Mouse (Mus musculus) c-Kit-positive CD71-positive TER-119-negative erythroid progenitor cells, embryonic 14.5 days (primary cell): Measurements from ENCODE around the gene Ints12.

Experiments
- DNase-seq: peaks from one replicate; pipeline ENCODE4 v3.0.0-alpha.2; 2013; ENCODE audit warnings: low read depth

Ints12 gene

DNA sequence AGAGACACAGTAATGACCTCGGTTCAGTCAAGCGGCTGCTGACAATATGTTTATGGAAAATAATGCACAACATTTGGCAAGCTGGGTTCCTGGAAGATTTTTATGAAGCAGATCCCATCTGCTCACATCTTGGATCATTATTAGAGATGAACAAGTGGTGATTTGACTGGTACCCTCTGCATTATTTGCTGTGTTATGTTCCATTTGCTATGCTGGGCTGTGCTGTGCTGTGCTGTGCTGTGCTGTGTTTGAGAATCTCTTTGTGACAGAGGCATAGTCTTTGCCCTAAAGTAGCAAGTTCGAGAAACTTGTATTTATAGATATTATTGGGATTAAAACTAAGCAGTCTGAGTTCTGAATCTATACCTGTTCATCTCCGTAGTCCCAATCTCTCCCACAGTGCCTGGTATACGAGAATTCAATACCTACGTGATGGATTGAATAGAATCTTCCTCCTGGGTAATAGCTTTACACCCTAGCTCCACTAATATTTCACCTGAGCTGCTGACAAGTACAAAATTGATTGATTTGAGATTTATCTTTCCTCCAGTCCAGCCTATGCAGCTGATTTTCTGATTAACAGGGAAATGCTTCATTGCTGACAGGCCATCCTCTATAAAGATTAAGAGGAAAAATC, 53.0 kb downstream of the Ints12 start:
- no peak for DNase-seq

DNA sequence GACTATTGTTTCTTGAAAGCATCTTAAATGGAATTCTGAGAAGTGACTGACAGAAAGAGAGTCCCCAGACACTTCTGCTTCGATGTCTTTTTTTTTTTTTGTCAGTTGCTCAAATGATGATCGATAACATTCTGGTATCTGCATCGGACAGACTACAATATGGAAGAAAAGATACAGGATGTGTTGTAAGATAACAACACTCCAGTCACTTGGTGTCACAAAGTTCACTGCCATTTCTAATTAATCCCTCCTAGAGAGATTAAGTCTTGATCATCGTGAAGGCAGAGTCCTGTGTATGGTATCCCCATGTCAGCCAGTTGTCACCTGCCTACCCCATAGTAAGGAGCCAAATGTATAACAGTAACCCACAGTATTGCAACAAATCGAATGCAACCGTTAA, 60.0 kb downstream of the Ints12 start:
- peak; percentile 16 for DNase-seq

DNA sequence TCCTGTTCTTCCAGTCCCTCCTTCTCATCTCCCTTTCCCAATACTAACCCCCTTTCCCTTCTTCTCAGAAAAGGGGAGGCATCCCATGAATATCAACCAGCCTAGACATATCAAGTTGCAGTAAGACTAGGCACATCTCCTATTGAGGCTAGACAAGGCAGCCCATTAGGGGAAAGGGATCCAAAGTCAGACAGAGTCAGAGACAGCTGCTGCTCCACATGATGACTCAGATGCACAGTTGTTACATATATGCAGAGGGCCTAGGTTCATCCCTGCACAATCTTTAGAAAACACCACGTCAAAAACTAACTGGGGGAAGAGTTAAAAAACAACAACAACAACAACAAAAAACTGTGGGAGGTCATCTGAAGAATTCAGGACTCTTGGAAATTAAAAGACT, 61.2 kb downstream of the Ints12 start:
- DNase-seq: no peak

DNA sequence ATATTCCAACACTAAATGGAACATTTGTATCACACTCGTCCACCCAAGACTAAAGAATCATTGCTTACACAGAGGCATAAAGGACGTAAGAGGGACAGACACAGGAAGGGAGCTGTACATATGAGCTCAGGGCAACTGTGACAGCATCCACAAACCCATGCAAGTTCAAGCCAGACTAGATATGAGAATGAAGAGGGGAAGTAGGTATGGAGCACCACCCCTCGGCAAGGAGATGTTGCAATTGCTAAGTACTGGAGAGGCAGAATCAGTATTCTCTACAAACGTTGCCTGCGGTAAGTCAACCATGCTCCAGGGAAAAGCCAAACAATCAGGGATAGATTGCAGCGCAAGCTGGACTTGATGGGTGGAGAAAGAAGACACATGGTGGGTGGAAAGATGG, 62.0 kb downstream of the Ints12 start:
- DNase-seq: no peak

DNA sequence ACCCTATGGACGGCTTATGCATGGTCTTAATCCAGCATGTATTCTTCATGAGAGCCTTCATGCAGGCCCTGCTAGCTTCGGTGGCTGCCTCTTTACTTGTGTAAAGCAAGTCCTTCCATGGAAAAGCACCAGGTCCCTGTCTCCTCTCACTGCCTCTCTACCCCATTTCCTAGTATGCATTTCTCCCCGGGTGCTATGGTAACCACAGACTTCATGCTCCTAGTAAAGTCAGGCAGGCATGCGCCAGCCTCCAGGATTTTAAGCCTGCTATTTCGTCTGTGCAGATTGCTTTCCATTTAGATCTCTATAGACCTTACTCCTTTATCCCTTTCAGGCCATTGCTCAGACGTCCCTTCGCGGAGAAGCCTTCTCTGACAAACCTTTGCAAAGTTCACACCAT, 63.0 kb downstream of the Ints12 start:
- no peak for DNase-seq

DNA sequence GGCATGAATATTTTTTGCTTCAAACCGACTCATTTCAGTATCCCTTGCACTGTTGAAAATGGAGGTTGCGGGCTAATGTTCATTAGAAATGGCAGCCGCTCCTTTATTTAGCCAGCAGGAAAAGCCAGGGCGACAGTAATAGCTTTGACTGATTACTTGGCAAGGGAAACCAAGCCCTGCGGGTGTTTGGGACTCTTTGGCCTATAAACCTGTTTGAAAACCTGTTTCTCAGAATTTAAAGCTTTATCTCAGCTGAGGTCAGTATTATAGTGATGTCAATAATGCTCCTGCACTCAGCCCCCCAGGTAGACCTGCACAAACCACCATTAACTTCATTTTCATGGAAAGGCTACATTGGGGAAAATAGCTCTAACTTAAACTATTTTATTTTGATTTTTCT, 66.6 kb downstream of the Ints12 start:
- DNase-seq: no peak
